Mouse (Mus musculus): ENCODE results near the gene Uroc1. TPM values are rescaled to one million over a fixed set of nuclear protein-coding genes. Genes with fewer than 3 reads are reported as not detected.
A peak's percentile ranks its signal among the peaks of the same experiment; 100 is the strongest.

Uroc1 gene
- polyA plus RNA-seq, 1 experiment: not detected

DNA sequence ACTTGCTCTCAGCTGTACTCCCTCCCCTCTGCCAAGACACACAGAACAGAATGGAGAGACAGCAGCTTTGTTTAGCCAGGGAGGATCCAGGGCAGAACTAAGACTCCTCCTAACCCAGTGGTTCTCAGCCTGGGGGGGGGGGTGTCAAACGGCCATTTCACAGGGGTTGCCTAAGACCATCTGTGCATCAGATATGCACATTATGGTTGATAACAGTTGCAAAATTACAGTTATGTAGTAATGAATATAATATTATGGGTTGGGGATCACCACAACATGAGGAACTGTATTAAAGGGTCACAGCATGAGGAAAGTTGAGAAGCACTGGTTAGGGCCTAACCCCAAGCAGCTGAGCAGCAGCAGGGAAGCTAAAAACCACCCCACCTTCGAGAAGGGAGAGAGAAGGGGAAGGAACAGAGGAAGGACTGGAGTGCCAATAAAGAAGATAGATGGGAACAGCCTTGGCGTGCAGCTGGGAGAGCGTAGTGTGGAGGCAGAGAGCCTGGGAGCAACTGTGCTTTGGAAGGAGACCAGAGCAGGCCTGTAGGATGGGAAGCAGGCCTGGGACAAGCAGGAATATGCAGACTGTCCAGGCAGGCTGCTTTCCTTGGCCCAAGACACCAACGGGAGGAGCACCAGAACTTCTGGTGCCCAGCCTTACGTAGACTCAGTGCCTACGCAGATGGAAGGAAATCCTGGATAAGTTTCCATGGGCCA is 13.5 kb upstream of the Uroc1 start:
- H3K4me3 ChIP-seq (replicated peaks): no peak overlapping the region
- H3K4me1 ChIP-seq: no peaks in the 10 kb centered on the region; the same call in 1 of the 2 replicates
- peaks cover 5% of the 10 kb centered on the region; the same call in 1 of the 2 replicates for H3K9me3 ChIP-seq
- TF ChIP-seq GATA1 (IDR thresholded peaks at IDR 0.05; ENCODE audit: borderline replicate concordance, low read length): no peak
- no peak for TF ChIP-seq FLI1 (IDR thresholded peaks at IDR 0.05; ENCODE audit: low read length)
- no peaks in the 10 kb centered on the region for H3K36me3 ChIP-seq (replicated peaks; ENCODE audit: low read length)
- H3K27me3 ChIP-seq (replicated peaks): peaks cover 30% of the 10 kb centered on the region

DNA sequence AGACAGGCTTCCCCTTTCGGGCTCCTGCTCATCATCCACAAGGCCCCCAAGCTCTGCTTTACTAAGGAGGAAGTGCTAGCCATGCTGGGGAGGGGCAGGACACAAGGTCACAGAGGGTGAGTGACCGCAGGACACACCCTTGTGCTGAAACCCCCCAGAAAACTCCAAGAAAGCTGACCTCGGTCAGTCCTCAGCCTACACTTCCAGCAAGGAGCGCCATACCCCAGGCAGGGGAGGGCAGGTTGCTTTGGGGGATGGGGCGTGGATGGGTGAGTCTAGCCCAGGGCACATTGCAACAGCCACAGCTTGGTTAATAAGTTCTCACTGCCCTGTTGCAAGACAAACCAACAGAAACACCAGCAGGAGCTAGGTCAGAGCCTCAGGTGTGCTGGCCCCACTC is 12.7 kb upstream of the Uroc1 start:
- Histone ChIP-seq H3K9me3 (peaks cover 5% of the 10 kb centered on the region; the same call in 1 of the 2 replicates), H3K4me3 (replicated peaks) (no peak overlapping the region), H3K4me1 (peaks cover 5% of the 10 kb centered on the region), H3K27me3 (replicated peaks) (peaks cover 38% of the 10 kb centered on the region), H3K36me3 (replicated peaks; ENCODE audit: low read length) (no peaks in the 10 kb centered on the region)
- no peak for TF ChIP-seq FLI1 (IDR thresholded peaks at IDR 0.05; ENCODE audit: low read length)
- TF ChIP-seq GATA1 (IDR thresholded peaks at IDR 0.05; ENCODE audit: borderline replicate concordance, low read length): no peak

DNA sequence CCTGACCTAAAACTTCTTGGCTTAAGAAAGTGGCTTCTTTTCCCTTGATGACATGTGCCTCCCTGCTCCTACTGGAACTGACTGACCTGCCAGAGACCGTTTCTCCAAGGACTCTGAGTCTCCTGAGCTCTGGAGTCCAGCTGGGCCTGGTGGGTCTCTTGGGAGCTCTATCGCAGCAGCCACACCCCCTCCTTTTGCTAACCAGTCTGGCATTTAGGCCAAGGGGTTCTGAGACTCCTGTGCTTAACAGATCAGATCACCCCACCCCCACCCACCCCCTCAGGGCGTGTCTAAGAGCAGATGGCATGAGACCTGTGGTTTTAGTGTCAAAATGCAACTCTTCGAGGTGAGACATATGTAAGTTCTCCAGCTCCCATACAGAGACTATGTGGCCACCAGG is 11.3 kb upstream of the Uroc1 start:
- no peaks in the 10 kb centered on the region for H3K36me3 ChIP-seq (replicated peaks; ENCODE audit: low read length)
- H3K4me1 ChIP-seq: peaks cover 5% of the 10 kb centered on the region
- TF ChIP-seq FLI1 (IDR thresholded peaks at IDR 0.05; ENCODE audit: low read length) (no peak), GATA1 (IDR thresholded peaks at IDR 0.05; ENCODE audit: borderline replicate concordance, low read length) (no peak)
- no peak overlapping the region for H3K4me3 ChIP-seq (replicated peaks)
- H3K27me3 ChIP-seq (replicated peaks): peaks cover 50% of the 10 kb centered on the region
- no peaks in the 10 kb centered on the region for H3K9me3 ChIP-seq

DNA sequence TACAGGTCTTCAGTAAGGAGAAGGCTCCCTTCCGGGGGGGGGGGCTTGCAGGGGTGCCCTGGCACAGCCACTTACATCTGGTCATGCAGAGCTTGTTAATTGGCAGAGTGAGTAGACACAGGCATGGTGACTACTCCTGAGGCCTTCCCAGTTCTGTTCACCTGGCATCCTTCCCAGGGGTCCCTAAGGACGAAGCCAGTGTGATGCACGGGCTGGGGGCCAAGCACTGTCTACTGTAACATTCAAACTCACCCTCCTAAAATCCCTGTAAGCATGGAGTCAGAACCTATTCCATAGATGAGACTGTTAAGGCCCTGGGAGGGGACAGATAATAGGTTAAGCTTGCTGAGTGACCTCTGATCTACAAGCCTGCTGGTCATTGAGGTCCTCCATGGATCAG is 9.1 kb upstream of the Uroc1 start:
- no peak for TF ChIP-seq FLI1 (IDR thresholded peaks at IDR 0.05; ENCODE audit: low read length)
- TF ChIP-seq GATA1 (IDR thresholded peaks at IDR 0.05; ENCODE audit: borderline replicate concordance, low read length): no peak
- no peak overlapping the region for H3K4me3 ChIP-seq (replicated peaks)
- H3K9me3 ChIP-seq: no peaks in the 10 kb centered on the region
- H3K36me3 ChIP-seq (replicated peaks; ENCODE audit: low read length): no peaks in the 10 kb centered on the region
- peaks cover 5% of the 10 kb centered on the region for H3K4me1 ChIP-seq
- H3K27me3 ChIP-seq (replicated peaks): peaks cover 54% of the 10 kb centered on the region

DNA sequence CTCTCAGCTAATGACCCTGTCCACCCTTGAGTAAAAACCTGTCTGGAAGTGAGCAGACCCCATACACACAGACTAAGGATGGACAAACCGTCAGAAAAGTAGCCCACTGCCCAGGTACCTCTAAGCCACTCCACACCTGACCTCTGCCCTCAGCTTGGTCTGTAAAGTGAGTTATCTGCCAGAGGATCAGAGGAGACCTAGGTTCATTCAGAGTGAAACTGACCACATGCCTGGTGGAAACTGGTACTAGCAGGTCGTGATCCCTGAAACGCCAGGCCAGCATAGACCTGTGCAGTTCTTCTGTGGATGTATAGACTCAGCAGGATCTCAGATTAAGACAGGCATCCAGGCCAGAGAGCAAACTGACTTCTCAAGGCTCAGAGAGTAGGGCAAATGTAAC is 8.6 kb upstream of the Uroc1 start:
- no peak overlapping the region for H3K4me3 ChIP-seq (replicated peaks)
- peaks cover 58% of the 10 kb centered on the region for H3K27me3 ChIP-seq (replicated peaks)
- H3K9me3 ChIP-seq: no peaks in the 10 kb centered on the region
- H3K36me3 ChIP-seq (replicated peaks; ENCODE audit: low read length): no peaks in the 10 kb centered on the region
- no peak for TF ChIP-seq GATA1 (IDR thresholded peaks at IDR 0.05; ENCODE audit: borderline replicate concordance, low read length)
- no peak for TF ChIP-seq FLI1 (IDR thresholded peaks at IDR 0.05; ENCODE audit: low read length)
- H3K4me1 ChIP-seq: peaks cover 5% of the 10 kb centered on the region

DNA sequence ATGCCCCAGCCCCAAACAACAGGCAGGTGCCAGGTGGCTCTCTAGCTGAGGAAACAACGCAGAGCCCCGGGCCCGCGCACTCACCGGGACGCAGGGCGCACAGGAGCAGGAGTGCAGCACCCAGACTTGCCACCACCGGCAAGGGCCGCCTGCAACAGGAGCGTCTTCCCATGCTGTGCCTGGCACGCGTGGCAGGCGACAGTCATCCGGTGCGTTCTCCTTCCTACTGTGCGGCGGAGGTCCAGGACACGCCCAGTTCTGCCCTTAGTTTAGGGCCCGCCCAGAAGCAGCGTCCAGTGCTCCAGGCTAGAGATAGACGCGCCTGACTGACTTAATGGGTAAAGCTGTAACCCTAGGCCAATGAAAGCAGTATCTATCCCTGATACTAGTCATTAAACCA is 8.1 kb upstream of the Uroc1 start, which contains the start of gene Chst13:
Gene Chst13 (minus strand): TSS at position 195 of the 400 bp plus-strand sequence.
- Histone ChIP-seq H3K27me3 (replicated peaks) (peaks cover 57% of the 10 kb centered on the region), H3K4me3 (replicated peaks) (peak within 1 kb of the TSS; percentile 84)
- TF ChIP-seq GATA1 (IDR thresholded peaks at IDR 0.05; ENCODE audit: borderline replicate concordance, low read length) (no peak), FLI1 (IDR thresholded peaks at IDR 0.05; ENCODE audit: low read length) (no peak)

DNA sequence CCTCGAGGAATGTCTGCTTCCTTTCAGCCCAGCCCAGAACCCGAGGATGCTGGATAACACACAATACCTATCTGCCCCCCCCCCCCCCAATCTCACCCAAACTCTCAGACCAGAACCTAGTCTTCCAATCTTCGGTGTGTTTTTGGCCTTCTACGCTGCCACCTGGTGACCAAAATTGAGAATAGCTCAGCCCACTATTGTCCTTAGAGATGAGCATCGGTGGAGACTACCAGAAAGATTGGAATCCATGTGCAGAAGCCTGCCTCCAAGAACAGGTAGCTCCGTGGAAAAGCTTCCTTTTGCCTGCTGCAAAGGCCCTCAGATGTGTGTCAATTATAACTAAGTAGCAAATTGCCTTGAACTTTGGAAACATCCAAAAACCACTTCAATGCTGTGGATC is 5.4 kb upstream of the Uroc1 start:
- peaks cover 52% of the 10 kb centered on the region for H3K27me3 ChIP-seq (replicated peaks)
- no peaks in the 10 kb centered on the region for H3K36me3 ChIP-seq (replicated peaks; ENCODE audit: low read length)
- no peaks in the 10 kb centered on the region for H3K9me3 ChIP-seq
- peaks cover 5% of the 10 kb centered on the region for H3K4me1 ChIP-seq
- no peak overlapping the region for H3K4me3 ChIP-seq (replicated peaks)
- no peak for TF ChIP-seq GATA1 (IDR thresholded peaks at IDR 0.05; ENCODE audit: borderline replicate concordance, low read length)
- no peak for TF ChIP-seq FLI1 (IDR thresholded peaks at IDR 0.05; ENCODE audit: low read length)

More for the DNA sequence above, 8.1 kb upstream of the Uroc1 start, which contains the start of gene Chst13:
- H3K4me1 ChIP-seq: peaks cover 5% of the 10 kb centered on the region
- H3K36me3 ChIP-seq (replicated peaks; ENCODE audit: low read length): no peaks in the 10 kb centered on the region
- no peaks in the 10 kb centered on the region for H3K9me3 ChIP-seq

DNA sequence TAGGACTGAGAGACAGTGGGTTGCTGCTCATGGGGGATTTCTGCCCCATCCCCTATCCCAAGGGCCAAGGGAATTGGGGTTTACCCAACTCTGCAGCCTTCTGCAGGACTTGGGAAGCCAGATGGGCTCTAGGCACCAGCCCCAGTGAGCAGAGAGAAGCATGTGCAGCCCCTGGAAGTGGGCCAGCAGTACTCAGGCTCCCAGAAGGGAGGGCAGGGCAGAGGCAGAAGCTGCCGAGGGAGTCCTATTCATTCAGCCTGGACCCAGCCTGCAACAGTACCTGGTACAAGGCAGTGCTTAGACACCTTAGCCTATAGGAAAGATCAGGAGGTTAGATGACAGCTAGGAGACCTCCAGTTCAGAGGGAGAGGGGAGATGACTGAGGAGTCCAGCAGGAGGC is 3.1 kb upstream of the Uroc1 start:
- Histone ChIP-seq H3K9me3 (no peaks in the 10 kb centered on the region), H3K36me3 (replicated peaks; ENCODE audit: low read length) (no peaks in the 10 kb centered on the region), H3K27me3 (replicated peaks) (peaks cover 49% of the 10 kb centered on the region), H3K4me3 (replicated peaks) (no peak overlapping the region), H3K4me1 (peaks cover 6% of the 10 kb centered on the region)
- TF ChIP-seq FLI1 (IDR thresholded peaks at IDR 0.05; ENCODE audit: low read length): no peak
- no peak for TF ChIP-seq GATA1 (IDR thresholded peaks at IDR 0.05; ENCODE audit: borderline replicate concordance, low read length)

DNA sequence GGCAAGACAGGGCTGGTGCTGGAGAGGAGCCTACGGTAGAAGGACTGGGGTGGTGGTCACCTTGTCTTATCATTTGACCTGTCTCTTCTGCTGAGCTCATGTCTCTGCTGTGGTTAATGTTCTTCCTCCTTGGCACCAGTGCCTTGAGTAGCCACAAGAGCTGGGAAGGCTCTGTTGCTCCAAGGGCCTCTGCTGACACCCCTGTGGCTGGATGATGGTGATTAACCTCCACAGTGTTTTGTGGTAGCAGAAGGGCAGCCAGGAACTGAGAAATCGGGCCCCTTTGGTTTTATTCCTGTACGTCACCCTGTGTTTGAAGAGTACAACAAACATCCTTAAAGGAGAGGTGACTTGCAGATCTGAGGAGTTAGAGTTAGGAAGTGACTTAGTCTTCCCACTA is 1.2 kb downstream of the Uroc1 start:
- H3K27me3 ChIP-seq (replicated peaks): peaks cover 39% of the 10 kb centered on the region
- H3K4me3 ChIP-seq (replicated peaks): no peak overlapping the region
- peaks cover 8% of the 10 kb centered on the region; the same call in 1 of the 2 replicates for H3K4me1 ChIP-seq
- H3K9me3 ChIP-seq: no peaks in the 10 kb centered on the region
- TF ChIP-seq GATA1 (IDR thresholded peaks at IDR 0.05; ENCODE audit: borderline replicate concordance, low read length): no peak
- no peak for TF ChIP-seq FLI1 (IDR thresholded peaks at IDR 0.05; ENCODE audit: low read length)
- no peaks in the 10 kb centered on the region for H3K36me3 ChIP-seq (replicated peaks; ENCODE audit: low read length)

DNA sequence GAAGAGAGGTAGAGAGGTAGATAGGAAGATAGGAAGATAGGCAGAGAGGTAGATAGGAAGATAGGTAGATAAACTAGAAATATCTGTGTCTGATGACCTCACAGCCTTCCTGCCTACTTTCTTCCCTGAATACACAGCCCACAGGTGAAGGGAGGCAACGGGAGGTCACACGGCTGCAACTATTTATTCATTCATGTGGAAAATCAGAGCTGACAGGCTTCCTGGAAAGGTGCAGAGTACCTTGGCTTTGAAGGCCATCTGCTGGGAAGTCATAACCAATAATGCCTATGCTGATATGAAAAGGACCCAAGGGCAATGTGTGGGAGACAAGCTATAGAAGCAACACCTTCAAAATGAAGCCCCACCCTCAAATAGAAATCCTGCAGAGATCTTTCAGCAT is 9.3 kb downstream of the Uroc1 start:
- Histone ChIP-seq H3K4me1 (peaks cover 10% of the 10 kb centered on the region), H3K27me3 (replicated peaks) (peaks cover 53% of the 10 kb centered on the region), H3K9me3 (no peaks in the 10 kb centered on the region), H3K4me3 (replicated peaks) (no peak overlapping the region), H3K36me3 (replicated peaks; ENCODE audit: low read length) (no peaks in the 10 kb centered on the region)
- TF ChIP-seq FLI1 (IDR thresholded peaks at IDR 0.05; ENCODE audit: low read length): no peak

Measured in megakaryocyte, embryonic 14.5 days (primary cell).